Mouse (Mus musculus) naive thymus-derived CD4-positive, alpha-beta T cell, adult 2 months (primary cell): ENCODE data around the gene Cchcr1.
"Not testable (repeated sequence)": the region's sequence is repeated elsewhere in the genome, so short reads cannot be mapped to it uniquely, and the experiment has no call there.

ENCODE experiments used
- DNase-seq: peaks from one replicate; pipeline ENCODE4 v3.0.0-alpha.2; 2011; ENCODE audit warnings: low read depth

Cchcr1 gene

DNA sequence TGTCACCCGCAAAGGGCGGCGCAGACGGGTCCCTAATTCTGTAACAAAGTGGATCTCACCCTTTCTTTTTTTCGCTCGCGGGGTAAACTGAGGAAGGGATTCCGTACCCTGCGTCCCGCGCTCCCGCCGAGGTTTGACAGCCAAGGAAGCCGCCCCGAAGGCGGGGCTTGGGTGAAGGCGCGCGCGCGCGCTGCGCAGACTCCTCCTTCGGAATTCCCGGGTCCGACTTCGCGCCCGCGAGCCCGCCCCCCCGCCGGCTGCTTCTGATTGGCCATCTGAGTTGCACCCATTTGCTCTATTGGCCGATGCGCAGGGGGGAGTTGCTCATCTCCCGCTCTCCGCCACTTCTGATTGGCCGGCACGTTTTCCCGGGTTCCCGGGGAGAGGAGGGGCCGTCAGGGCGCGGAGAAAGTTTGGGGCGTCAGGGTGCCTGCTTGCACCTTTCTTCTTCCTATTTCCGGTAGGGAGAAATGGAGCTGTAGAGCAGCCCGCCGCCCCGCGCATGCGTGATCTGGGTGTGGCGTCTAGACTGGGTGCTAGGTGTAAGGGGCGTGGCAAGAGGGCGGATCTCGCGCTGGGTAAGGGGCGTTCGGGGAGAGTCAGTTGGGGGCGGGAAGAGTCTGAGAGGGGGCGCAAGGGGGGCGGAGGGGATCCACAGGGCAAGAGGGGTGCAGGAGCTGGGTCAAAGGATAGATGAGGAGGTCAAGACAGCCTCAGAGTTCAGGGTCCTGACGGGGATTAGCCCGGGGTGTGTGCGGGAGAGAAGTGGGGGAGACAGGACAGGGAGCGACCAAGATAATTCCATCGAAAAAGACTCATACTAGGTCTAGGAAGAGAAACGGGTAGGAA, at the start of gene Cchcr1, which contains the start of gene Tcf19:
Gene Cchcr1, plus strand, starts transcription at position 449 of the 849 bp plus-strand sequence.
Gene Tcf19, minus strand, starts transcription at position 173 of the 849 bp plus-strand sequence.
- DNase-seq, result peak; percentile 94

DNA sequence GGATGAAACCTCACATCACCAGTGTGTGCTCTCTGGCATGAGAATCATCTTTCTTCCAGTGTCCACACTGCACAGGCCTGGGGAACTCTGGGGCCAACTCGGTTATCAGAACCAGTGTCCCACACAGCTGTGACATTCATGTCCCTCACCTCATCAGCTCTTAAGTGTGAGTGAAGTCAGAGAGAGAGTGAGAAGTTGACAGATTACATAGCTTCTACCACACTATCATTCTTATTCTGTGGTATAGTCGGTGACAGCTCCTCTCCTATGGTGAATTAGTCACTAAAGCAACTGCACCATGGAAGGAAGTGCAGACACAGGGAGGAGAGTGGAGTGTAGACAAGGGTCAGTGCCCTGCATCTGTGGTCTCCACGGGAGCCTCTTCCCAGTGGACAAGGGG, 48.0 kb upstream of the Cchcr1 start:
- DNase-seq, result not testable (repeated sequence)

DNA sequence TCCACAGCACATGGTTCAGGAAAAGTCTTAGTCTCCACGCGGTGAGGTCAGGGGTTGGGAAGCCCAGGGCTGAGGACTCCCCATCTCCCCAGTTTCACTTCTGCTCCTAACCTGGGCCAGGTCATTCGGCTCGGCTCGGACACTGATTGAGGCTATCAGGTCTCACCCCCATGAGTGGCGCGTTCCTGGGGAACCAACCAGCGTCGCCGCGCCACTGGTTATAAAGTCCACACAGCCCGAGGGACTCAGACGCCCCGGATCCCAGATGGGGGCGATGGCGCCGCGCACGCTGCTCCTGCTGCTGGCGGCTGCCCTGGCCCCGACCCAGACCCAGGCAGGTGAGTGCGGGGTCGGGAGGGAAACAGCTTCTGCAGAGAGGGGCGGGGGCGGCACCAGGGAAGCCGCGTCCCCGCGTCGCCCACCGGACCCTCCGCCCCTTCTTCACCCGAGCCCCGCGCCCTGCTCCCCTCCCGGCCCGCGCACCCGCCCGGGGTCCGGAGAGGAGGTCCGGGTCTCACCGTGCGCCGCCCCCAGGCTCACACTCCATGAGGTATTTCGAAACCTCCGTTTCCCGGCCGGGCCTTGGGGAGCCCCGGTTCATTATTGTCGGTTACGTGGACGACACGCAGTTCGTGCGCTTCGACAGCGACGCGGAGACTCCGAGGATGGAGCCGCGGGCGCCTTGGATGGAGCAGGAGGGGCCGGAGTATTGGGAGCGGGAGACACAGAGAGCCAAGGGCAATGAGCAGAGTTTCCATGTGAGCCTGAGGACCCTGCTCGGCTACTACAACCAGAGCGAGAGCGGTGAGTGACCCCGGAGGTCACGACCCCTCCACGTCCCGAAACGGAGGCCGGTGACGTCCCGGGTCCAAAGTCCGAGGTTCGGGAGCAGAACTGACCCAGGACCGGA, 46.8 kb upstream of the Cchcr1 start, which contains the start of gene H2-Q10:
Gene H2-Q10, plus strand, starts transcription at position 248 of the 910 bp plus-strand sequence.
- peak; percentile 33 for DNase-seq

- peak; percentile 81 for DNase-seq
These were observed 32.8 kb upstream of the Cchcr1 start for GRCm38 (mm10) chr17:35484066-35484465.

DNA sequence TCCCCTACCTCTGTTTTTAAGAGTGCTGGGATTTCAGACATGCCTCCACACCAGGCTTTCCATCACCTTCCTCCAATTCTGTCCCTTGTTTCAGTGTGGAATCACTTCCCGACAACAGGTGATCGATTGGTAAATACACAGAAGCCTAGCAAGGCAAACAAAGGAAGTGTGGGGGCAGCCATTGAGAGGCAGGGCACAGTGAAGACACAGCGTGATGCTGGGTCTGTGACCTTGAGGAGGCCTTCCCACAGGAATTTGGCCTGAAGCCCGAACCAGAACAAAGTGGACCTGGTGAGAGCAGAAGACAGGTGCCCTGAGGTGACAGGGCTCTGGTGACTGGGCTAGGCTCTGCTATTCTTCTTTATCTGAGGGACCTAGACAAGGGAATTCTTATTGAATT, 31.2 kb upstream of the Cchcr1 start:
- DNase-seq, result no peak

DNA sequence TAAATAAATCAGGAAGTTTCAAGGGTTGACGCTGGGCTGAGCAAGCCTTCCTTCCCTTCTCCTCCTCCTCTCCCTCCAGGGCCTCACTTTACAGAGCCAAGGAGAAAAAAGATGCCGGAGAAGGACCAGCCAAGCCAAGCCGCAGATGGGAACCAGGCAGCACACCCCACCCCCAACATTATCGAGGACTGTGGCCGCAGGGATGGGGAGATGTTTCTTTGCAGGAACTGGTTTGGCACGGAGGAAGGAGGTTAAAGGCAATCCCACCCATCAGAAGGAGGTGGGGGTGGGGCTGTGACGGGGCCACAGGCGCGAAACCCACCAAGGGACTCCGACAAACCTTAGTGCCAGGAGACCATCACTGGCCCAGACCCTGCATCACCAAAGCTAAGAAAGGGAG, 30.2 kb upstream of the Cchcr1 start:
- no peak for DNase-seq

- no peak for DNase-seq
These were observed 28.9 kb upstream of the Cchcr1 start for GRCm38 (mm10) chr17:35488041-35488440.

- DNase-seq, result no peak
These were observed 26.6 kb upstream of the Cchcr1 start for GRCm38 (mm10) chr17:35490320-35490719.

- no peak for DNase-seq
These were observed 19.8 kb upstream of the Cchcr1 start for GRCm38 (mm10) chr17:35497124-35497523.

GRCm38 (mm10) chr17:35502226-35502625, 14.7 kb upstream of the Cchcr1 start:
- no peak for DNase-seq

DNA sequence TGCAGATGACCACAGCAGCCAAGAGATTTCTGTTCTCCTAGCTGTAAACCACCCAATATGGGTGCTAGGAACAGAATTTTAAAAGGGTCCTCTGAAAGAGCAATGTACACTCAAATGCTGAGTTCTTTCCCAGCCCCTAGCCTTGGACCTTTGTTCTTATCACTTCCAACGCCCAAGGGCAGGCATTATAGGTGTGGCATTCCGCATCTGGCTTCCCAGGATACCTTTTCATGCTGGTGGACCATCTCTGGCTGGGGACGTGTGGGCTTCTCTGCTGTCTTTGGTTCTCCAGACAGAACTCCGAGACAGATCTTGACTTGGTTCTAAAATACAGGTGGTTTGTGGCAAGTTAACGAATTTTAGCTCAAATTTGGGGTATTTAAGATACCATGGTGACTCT, 14.1 kb upstream of the Cchcr1 start:
- DNase-seq, result no peak

DNA sequence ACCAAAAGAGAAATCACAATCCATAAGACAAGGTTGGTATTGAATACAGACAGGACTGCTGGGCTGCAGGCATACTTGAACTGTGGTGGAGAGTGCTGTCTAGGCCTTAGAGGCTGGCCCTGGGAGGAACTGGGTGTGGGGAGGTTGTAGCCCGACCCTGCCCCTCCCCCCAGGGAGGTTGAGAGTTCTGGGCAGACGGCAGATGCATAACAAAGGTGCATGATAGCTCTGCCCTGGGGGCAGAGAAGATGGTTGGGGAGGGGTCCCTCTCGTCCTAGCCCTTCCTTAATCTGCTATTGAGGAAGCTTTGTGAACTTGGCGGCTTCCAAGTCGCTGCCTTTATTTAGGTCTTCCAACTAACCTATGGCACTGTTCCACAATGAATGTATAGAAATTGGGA, 13.1 kb upstream of the Cchcr1 start:
- DNase-seq, result no peak

DNA sequence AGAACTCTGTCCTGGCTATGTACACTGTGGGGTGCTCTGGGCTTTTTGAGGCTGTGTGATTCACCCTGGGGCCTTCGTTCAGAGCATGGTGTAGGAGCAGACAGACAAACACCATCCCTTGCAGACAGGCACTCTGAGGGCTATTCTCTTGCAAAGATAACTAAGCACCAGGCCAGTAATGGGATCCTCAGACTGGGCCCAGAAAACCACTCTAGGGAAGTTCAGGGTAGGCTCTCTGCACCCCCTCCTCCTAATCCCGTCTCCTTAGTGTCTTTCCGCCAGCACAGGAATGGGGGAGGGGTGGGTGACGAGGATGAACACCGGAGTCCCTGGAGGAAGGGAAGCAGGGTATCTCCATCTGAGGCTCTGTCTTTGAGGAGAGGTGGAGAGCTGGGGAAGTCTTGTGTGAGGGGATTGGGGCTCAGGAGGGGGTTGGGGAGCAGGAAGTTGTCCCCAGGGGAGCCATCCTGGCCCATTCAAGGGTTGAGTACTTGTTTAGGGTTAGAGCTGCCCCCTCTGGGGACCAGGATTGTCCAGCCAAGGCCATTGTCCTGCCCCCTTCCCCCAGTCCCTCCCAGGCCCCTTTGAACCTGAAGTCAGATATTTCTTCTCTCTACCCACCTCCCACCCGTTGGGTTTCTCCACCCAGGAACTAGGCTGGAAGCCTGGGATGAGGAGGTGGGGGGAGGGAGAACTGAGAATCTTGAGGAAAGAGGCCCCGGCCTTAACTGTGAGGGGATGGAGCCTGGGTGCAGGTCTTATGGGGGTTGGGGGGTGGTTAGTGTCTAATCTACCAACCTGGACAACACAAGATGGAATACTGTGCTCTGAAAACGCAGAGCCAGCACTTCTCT, 12.0 kb upstream of the Cchcr1 start:
- DNase-seq, result no peak

DNA sequence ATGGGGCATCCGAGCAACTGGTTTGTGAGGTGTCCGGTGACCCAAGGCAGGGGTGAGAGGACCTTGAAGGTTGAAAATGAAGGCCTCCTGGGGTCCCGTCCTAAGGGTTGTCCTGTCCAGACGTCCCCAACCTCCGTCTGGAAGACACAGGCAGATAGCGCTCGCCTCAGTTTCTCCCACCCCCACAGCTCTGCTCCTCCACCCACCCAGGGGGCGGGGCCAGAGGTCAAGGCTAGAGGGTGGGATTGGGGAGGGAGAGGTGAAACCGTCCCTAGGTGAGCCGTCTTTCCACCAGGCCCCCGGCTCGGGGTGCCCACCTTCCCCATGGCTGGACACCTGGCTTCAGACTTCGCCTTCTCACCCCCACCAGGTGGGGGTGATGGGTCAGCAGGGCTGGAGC, 11.1 kb upstream of the Cchcr1 start, which contains the start of gene Pou5f1:
Gene Pou5f1, plus strand, starts transcription at position 243 of the 400 bp plus-strand sequence.
- no peak for DNase-seq

- DNase-seq, result no peak
These were observed 10.0 kb upstream of the Cchcr1 start for GRCm38 (mm10) chr17:35506881-35507280.

DNA sequence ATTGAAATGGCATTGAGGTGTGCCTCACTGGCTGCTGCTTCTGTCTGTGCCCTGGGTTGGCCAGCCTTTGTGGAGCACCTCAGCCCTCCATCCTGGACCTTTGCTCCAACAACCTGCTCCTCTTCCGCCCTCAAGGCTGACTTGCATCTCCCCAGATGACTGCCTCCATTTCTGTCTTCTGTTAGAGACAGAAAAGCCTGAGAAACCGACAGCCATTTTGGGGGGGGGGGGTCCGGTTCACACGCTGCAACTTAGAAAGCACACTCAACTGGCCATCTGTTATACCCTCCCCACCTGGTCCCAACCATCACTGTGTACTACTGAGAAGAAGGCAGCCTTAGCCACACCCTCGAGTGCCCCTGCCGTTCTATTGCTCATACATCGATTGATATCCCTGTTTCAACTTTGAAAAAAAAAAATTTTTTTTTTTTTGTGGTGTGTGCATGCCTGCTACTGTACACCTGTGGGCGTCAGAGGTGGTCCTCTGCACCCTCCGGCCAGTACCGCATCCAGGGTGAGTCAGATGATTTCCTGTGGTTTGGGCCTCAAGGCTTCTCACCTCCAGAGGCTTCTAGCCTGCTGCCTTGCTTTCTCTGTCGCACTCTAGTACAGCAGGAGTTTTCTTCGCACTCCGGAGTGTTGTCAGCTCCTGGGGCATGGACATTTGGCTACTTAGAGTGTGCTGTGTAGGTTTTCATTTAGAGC, 9.2 kb upstream of the Cchcr1 start:
- DNase-seq, result peak; percentile 25

- not testable (repeated sequence) for DNase-seq
These were observed 8.6 kb upstream of the Cchcr1 start for GRCm38 (mm10) chr17:35508279-35508678.

DNA sequence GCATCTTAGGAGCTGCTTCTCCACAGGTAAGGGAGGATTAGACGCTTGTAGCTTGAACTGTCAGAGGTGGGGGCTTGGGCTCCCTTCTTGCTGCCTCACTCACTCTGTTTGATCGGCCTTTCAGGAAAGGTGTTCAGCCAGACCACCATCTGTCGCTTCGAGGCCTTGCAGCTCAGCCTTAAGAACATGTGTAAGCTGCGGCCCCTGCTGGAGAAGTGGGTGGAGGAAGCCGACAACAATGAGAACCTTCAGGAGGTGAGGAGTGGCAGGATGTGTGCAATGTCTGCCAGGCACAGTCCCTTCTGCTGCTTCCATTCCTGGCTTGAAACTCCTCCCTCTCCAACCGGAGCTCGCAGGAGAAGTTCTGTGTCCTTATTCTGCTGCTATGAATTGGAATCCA, 7.6 kb upstream of the Cchcr1 start:
- DNase-seq, result peak; percentile 66

DNA sequence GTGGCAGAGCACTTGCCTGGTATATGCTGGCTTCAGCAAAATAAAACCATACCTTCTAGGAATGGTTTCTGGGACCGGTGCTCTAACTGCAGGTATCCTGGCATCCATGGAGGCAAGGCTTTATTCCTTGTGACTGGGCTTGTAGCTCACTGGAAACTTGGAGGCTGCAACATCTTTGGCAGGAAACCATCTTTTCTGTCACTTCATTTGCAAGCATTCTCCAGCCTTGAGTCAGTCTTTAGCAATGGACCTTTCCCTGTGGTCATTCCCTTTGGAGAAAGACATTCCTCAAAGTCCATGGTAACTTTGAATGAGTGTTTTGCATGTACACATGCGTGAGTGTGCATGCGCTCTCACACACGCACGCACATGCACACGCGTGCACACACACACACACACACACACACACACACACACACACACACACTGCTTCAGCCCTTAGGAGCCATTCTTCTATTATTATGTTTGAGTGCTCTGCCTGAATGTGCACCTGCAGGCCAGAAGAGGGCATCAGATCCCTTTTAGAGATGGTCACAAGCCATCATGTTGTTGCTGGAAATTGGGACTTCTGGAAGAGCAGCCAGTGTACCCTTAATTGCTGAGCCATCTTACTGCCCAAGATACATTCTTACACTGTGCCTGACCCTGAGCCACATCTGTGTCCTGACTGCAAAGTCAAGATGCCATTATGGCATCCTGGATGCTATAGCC, 3.8 kb upstream of the Cchcr1 start:
- peak; percentile 35 for DNase-seq

DNA sequence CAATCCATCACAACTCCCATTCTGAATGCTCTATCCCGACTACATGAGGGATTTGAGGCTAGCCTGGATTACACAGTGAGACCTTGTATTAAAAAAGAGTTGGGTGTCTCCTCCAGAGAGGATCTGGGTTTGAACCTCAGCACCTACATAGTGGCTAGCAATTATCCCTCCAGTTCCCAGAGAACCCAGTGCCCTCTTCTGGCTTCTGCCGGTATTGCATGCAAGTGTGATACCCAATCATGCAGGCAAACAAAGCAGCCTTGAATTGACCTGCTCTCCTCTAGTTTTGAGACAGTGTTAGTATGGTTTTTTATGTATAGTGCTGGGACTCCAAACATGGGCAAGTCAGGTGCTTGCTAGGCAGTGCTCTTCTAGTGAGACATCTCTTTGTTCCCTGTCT, 3.0 kb upstream of the Cchcr1 start:
- peak; percentile 84 for DNase-seq
